Mouse (Mus musculus): ENCODE data around the gene Psmb3.

Psmb3 gene

DNA sequence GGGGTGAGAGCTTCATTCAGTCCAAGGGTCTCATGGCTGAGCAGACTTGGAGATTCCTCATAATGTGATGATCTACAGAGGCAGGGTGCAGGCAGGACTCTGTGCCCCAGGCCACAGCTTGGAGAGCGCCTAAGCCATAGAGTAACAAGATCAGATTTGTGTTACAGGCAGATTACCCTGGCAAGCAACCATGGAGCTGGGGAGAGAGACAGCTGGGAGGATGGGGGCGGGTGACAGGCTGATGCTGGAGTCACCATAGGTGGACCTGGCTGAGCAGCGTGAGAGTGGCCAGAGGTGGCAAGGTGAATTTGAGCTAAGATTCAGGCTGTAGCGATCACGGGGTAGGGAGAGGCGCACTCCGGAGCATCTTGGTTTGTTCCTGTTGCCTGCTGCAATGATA is 35.0 kb upstream of the Psmb3 start:
- DNase-seq (ENCODE audit: low spot score in 2 of 2) = peak in 1 of 2 experiments; percentile 31

DNA sequence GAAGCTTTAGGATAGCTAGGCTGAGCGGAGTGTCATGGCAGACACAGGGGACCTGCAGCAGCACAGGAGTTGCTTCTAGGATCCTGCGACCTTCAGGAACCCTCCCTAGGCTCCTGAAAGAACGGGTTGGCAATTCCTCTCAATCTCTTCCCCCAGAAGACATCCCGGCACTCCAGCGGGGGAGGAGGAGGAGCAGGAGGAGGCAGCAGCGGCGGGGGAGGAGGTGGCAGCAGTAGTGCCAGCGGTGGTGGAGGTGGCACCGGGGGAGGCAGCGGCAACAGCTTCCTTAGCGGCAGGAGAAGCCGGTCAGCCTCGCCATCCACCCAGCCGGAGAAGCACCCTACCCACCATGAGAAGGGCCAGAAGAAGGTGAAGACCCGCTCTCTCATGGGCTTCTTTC is 33.9 kb upstream of the Psmb3 start:
- DNase-seq (ENCODE audit: low spot score in 2 of 2) = no peak

DNA sequence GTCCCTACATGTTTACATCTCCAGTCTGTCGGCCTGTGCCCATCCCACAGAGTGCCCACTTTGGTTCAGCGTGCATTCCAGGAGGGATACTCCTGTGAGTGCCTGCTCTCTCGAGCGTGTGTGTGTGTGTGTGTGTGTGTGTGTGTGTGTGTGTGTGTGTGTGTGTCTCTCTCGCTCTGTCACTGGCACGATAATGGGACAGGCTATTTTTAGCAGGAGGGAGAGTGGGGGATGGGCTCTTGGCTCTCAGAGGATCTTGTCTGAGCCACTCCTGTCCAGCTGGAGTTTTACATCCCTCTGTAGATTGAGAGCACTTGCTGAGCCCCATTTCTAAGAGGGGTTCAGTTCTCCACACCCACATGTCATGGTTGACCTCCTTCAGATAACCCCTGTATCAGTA is 33.4 kb upstream of the Psmb3 start:
- peak in 1 of 2 experiments; percentile 67 for DNase-seq (ENCODE audit: low spot score in 2 of 2)

DNA sequence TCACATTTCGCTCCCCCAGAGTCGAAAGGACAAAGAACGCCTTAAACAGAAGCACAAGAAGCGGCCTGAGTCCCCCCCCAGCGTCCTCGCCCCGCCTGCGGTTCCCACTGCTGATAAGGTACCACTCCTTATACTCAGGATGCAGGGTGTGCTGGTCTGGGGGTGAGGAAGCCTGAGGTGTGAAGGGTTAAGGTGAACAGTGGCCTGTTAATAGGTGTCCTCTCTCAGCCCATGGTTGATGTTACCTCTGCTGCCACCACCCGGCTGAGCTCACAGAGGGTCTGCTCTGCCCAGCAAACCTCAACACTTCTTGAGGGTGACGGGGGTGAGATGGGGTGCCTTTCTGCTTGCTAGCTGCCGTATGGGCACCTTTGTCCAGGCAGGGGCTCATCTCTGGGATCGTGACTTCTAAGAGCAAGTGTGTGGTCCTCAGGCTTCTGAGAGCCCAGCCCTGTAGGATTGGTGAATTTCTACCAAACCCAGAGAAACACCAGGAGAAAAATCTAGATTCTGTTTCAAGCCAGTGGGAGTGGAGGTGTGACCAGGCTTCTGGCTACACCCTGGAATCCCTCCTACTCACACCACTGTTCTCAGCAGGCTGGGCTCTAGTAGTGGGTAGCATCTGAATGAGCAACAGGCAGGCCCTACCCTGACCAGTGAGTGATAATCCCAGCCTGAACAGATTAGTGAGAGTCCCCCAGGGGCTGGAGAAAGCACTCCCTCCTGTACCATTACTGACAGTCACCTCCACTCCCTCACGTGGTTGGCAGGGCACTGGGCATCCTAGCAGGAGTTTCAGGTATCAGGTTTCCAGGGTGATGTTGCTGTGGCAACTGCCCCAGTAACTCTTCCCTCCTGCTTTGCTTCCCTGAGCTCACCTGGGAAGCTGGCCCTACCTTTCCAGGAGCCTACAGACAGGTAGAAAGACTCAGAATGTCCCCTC is 32.7 kb upstream of the Psmb3 start:
- DNase-seq (ENCODE audit: low spot score in 2 of 2) = no peak

DNA sequence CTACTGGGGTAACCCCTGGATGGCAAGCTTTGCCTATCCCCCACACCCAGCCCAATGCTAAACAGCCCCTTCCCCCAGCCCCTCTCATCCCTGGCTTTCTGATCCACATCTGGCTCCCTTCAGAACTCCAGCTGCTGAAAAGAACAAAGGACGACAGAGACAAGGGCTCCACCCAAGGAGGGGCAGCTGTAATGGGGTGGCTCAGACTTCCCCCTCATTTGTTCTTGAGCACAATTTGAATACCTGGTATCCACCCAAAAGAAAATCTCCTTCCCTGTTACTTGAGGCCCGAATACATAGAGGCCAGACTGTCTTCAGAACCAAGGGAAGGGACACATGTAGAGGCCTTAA is 32.0 kb upstream of the Psmb3 start:
- no peak for DNase-seq (ENCODE audit: low spot score in 2 of 2)

DNA sequence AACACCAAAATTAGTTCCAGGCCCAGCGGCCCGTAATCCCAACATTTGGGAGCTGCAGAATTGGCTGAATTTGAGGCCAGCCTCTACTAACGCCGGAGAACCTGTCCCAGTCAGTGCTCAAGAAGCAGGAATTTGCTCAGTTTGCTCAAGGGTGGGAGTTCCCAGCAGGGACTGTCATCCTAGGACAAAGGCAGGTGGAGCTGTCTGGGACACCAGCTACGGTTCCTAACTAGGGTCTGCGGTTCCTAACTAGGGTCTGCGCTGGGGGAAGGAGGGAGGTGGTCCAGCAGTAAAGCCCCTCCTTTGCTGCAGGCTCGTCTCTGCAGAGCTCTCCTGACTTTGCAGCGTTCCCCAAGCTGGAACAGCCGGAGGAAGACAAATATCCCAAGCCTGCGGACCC is 30.1 kb upstream of the Psmb3 start:
- no peak for DNase-seq (ENCODE audit: low spot score in 2 of 2)

DNA sequence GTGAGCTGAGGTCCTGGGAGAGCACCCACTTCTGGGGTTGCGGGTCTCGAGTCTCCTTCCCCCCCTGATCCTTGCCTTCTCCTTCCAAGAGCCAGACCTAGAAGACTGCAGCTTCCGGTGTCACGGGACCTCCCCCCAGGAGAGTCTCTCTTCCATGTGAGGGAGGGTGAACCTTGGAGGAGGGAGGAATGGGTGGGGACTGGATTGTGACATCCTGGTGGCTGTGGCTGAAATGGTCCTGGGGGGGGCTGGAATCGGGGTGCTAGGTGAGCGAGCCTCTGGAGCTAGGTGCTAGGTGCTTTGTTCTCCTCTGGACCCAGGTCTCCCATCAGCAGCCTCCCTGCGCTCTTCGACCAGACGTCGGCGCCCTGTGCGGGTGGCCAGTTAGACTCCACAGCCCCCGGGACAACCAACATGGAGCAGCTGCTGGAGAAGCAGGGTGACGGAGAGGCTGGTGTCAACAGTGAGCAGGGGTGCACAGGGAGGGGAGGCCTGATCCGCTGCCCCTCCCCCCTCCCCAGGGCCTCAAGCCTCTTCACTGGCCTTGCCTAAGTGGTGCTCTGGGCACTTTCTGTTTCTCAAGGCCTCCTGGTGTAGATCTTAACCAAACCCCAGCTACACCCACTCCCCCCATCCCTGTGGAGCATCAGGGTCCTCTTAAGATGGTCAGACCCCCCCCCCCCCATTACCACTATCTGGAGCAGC is 27.0 kb upstream of the Psmb3 start:
- DNase-seq (ENCODE audit: low spot score in 2 of 2) = no peak

DNA sequence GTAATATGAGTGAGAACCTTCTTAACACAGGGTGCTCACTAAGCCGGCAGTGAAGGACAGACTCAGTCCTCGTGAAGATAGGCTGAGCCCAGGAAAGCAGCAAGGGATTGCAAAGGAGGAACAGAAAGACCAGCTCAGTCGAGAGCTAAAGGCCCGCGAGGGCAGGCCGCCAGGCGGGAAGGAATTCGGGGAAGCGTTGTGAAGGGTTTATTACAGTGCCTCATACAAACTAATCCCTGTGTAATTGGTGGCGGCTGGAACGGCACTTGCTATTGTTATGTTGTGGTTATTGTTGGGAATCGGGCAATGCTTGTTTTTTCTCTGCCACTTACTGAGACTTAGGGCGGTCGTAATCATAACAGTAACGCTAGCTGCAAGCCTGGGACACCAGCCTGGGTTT is 25.8 kb upstream of the Psmb3 start:
- no peak for DNase-seq (ENCODE audit: low spot score in 2 of 2)

DNA sequence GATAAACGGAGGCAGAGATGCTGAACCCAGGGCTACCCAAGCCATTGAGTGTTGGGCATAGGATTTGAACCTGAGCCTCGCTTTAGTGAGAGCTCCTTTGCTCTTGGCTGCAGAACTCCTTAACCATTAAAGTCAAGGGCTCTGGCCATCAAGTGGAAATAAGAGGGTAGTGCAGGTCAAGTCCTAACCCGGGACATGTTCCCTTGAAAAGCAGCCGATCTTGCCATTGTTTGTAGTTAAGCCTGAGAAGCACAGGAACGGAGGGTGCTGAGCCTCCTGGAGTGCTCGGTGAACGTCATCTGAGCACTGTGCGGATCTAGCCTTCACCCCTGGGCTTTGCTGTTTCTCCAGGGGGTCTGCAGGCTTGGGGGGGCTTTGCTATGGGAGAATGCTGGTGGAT is 25.4 kb upstream of the Psmb3 start:
- no peak for DNase-seq (ENCODE audit: low spot score in 2 of 2)

DNA sequence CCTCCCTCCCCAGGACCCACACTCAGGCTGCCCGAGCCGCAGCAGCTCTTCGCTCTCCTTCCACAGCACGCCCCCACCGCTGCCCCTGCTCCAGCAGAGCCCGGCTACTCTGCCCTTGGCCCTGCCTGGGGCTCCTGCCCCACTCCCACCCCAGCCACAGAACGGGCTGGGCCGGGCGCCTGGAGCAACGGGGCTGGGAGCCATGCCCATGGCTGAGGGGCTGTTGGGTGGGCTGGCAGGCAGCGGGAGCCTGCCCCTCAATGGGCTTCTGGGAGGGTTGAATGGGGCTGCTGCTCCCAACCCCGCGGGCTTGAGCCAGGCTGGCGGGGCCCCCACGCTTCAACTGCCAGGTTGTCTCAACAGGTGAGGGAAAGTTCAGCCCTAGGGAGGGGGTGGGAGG is 24.9 kb upstream of the Psmb3 start:
- no peak for DNase-seq (ENCODE audit: low spot score in 2 of 2)

DNA sequence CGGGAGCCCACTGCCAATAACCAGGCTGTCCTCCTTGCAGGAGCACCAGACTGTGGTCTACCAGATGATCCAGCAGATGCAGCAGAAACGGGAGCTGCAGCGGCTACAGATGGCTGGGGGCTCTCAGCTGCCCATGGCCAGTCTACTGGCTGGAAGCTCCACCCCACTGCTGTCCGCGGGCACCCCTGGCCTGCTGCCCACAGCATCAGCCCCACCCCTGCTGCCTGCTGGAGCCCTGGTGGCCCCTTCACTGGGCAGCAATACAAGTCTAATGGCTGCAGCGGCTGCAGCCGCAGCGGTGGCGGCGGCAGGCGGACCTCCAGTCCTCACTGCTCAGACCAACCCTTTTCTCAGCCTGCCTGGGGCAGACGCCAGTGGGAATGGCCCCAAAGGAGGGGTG is 22.8 kb upstream of the Psmb3 start:
- DNase-seq (ENCODE audit: low spot score in 2 of 2) = peak in 1 of 2 experiments; percentile 71

DNA sequence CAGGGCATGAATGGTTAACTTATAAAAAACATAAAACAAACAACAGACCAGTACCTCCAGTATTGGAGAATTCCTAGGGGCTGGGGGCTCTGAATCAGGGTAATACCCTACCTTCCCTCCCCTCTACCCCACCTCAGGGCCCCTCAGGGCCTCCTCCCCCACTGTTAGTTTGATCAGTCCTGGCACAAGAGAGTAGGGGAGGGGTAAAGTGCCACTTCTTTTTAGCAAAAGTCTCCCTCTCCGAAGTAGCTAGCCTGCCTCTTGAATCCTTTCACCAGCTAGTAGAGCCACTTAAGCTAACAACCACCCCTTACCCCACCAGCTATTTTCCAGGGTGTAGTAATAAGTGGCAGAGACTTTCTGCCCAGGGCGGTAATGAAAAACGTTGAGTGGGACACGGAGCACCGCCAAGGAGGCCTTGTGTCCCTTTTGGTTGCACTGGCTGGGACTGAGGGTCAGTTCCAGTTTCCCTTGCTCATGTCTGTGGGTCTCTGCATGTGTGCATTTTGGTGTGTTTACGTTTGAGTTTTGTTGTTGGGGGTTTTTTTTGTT is 20.6 kb upstream of the Psmb3 start:
- no peak for DNase-seq (ENCODE audit: low spot score in 2 of 2)

DNA sequence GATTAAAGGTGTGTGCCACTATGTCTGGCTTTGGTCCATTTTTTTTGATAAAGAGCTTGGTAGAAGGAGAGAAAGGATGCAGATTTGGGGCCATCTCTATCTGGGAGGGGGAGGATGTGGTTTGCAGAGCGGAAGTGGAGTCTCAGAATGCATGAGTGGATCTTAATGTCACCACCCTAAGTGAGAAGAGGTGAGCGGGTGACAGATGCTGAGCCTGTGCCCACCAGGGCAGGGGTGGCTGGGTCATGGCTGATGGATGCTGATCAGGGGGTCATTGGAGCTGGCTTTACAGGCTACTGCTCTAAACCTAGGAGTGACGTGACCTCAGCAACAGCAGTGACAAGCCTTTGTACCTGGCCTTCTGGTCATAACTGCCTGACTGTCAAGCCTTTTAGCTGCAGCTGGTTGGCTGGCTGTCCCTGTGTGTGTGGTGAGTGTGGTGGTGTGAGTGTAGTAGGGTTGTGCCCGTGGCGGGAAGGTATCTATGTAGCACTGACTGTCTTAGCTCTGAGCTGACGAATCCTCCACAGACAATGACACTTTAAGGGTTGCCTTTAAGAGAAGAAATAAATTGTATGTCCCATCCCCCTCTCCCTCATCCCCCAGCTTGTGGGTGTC is 19.0 kb upstream of the Psmb3 start:
- no peak for DNase-seq (ENCODE audit: low spot score in 2 of 2)

DNA sequence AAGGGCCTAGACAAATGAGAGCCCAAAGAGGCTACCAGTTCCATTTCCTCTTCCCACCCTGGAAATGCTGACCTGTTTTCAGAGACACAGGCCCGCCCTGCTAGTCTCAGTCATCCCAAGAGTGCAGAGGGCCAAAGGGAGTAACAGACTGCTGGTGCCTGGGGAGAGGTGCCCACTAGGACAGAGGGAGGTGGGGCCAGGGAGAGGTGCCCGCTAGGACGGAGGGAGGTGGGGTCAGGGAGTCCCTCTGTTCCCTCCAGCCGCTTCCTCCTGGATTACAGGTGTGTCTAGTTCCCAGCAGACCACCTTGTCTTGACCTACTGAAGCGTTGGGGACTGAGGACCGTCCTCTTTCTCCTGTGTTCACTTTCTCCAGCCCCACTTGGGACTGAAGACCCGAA is 18.4 kb upstream of the Psmb3 start:
- DNase-seq (ENCODE audit: low spot score in 2 of 2) = no peak

DNA sequence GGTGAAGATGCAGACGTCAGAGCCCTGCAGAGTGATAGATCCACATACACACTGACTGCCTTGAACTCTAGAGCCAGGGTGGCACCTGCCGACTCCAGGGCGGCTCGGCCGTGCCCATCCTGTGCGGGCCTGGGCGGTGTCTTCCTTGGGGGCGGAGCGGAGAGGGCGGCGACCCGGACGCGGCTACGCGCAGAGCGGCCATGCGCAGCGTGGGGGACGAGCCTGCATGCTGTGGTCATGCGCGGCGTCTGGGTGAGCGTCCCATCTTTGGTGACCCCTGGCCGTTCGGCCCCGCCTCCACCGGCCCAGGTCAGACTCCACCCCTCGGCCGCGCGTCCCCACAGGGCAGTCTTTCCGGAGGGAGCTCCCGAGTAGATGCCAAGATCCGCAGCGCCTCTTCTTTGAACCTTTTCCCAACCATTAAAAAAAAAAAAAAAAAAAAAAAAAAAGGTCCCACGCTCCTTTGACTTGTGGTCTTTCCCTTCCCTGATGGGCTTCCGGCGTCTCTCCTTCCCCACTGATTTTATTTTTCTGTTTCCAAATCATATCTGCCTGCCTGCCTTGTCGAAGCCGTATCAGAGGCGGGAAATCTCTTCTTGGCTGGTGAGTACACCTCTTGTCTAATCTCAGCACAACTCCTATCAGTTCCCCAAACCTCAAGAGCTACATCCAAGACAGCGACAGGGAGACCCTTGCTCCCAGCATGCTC is 17.4 kb upstream of the Psmb3 start, which contains the start of gene Cisd3:
Gene Cisd3, plus strand, starts transcription at position 214 of the 709 bp plus-strand sequence.
- peak; percentile 87 to 88 for DNase-seq (ENCODE audit: low spot score in 2 of 2)

DNA sequence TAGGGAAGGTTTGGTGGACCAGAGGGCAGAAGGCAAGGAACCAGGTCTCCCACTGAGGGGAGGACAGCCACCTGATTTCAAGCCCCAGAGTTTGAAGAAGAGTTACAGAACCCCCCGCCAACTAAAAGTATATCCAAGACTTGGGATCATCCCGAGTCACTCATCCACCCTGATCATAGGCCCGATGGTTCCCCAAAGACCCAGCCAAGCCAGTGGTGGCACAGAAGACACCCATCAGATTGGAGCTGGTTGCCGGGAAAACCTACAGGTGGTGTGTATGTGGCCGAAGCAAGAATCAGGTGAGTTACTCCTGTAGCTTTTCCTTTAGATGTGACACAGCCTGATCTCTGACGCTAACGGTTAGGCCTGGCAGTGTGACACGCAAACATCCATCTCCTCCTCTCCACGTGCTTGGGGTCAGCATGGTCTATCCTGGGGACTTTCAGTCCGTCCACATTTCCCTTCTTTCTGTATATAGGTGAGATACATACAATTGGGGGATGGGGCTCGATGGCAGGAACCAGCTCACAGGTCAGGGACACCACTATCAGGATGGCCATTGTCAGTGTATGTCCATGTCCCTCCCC is 16.8 kb upstream of the Psmb3 start:
- no peak for DNase-seq (ENCODE audit: low spot score in 2 of 2)

DNA sequence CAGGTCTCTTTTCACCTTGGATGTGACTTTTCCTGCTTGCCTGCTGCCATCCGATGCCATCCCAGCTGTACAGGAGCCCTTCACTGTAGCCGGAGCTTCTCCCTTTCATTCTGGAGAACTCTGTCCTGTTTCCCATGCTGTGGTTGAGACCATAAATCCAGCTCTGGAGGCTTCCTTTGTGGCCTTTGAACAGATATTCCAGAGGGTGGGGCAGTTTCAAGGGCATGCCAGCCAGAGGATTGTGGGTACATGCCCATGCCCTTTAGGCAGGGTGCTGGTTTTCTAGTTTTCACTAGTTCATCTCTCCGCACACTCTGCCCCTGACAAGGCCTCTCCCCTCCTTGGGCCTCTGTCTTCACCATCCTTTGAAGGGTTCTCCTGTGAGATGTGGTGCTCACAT is 16.1 kb upstream of the Psmb3 start:
- DNase-seq (ENCODE audit: low spot score in 2 of 2) = no peak

DNA sequence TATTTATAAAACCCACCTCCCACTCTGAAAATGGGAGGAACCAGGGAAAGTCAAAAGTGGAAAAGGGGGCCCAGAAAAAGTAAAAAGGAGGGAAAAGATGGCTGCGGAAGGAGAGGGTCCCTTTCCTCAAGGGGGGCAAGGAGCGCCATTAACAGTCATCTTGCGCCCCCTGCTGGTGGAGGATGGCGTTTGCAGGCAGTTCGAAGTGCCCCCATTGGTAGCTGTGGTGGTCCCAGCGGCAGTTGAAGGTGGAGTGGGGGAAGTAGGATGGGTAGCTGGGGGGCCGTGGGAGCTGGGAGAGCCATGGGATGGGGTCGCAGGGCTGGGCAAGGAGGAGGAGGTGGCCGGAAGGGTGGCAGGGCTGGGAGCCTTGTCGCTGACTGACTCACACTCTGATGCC is 13.3 kb upstream of the Psmb3 start:
- DNase-seq (ENCODE audit: low spot score in 2 of 2) = peak in 1 of 2 experiments; percentile 82

DNA sequence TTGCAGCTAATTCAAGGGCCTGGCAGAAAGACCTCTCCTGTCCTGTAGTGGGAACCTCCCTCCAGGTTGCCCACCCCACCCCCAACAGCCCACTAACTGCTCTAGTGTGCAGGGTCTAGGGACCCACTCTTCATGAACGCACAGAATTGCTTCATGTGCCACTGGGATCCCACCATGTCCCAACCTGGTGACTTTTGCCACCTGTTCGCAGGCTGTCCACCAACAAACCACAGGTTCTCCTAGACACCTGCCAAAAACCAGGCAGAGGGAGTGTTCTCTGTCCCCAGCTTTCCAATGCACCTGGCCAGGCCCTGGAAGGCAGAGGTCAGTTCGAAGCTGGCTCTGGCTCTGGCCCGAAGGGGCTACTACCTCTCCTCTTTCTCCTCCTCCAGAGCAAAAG is 8.8 kb upstream of the Psmb3 start:
- no peak for DNase-seq (ENCODE audit: low spot score in 2 of 2)

DNA sequence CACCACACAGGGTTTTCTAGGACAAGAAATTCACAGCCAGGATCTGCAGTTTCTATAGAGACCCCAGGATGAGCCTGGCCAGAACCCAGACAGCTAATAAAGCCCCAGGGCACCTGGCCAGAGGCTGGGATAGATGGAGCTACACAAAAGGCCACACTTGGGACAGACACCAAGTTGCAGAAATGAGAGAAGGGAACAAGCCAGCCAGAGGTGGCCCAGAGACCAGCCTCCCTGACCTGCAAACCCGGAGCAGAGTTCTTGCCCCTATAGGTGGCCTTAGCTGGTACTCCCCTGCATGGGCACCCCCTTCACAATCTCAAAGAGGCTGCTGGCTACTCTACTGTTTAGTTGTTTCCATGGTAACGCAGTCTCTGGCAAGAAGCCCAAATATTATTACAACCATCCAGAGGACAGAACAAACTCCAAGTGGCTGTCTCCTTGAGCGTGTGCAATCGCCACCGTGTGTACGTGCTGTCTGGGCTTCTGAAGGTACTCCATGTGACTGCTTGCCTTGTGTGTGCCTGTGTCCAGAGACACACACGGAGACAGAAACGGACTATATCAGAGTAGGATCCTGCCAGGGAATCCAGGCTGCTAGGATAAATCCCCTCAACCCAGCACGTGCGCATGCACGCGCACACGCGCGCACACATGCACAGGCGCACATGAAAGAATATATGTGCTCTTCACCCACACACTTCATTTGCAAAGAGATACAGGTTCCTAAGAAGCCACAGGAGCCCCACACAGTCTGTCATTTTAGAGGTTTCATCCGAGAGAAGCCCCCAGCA is 8.1 kb upstream of the Psmb3 start:
- peak; percentile 84 to 89 for DNase-seq (ENCODE audit: low spot score in 2 of 2)

Data from right cerebral cortex, postnatal 10 days (tissue).